Mouse (Mus musculus) frontal cortex, postnatal 14 days (tissue): ENCODE results near the gene Tfap2c.
A peak's percentile ranks its signal among the peaks of the same experiment; 100 is the strongest.

ENCODE experiments used
- DNase-seq, 2 experiments: peaks; one replicate each; pipeline ENCODE4 v3.0.0; 2022; ENCODE audit warnings: low spot score in 2 of 2

The Tfap2c gene

GRCm38 (mm10) chr2:172549371-172550155, at the start of gene Tfap2c:
TSS of gene Tfap2c (plus strand) at chr2:172549593.
- no peak for DNase-seq

- DNase-seq: no peak
These were observed 48.6 kb upstream of the Tfap2c start for GRCm38 (mm10) chr2:172500752-172501316.

GRCm38 (mm10) chr2:172501341-172501740, 48.1 kb upstream of the Tfap2c start:
- DNase-seq: no peak

GRCm38 (mm10) chr2:172502168-172502567, 47.2 kb upstream of the Tfap2c start:
- no peak for DNase-seq

- DNase-seq: no peak
These were observed 43.3 kb upstream of the Tfap2c start for GRCm38 (mm10) chr2:172506121-172506520.

GRCm38 (mm10) chr2:172510056-172510712, 39.2 kb upstream of the Tfap2c start:
- DNase-seq: no peak

- DNase-seq: no peak
These were observed 38.5 kb upstream of the Tfap2c start for GRCm38 (mm10) chr2:172510899-172511298.

- DNase-seq: no peak
These were observed 32.9 kb upstream of the Tfap2c start for GRCm38 (mm10) chr2:172516407-172516992.

GRCm38 (mm10) chr2:172520616-172521371, 28.6 kb upstream of the Tfap2c start:
- DNase-seq: no peak

- DNase-seq: no peak
These were observed 26.9 kb upstream of the Tfap2c start for GRCm38 (mm10) chr2:172522528-172522927.

- DNase-seq: no peak
These were observed 22.2 kb upstream of the Tfap2c start for GRCm38 (mm10) chr2:172527175-172527574.

- no peak for DNase-seq
These were observed 5.4 kb upstream of the Tfap2c start for GRCm38 (mm10) chr2:172543987-172544386.

GRCm38 (mm10) chr2:172544601-172545127, 4.7 kb upstream of the Tfap2c start:
- no peak for DNase-seq

- no peak for DNase-seq
These were observed 3.7 kb upstream of the Tfap2c start for GRCm38 (mm10) chr2:172545592-172546235.

- DNase-seq: no peak
These were observed 2.8 kb upstream of the Tfap2c start for GRCm38 (mm10) chr2:172546551-172546950.

GRCm38 (mm10) chr2:172547116-172547515, 2.3 kb upstream of the Tfap2c start:
- DNase-seq: no peak

GRCm38 (mm10) chr2:172547807-172548586, 1.4 kb upstream of the Tfap2c start:
- DNase-seq: no peak

GRCm38 (mm10) chr2:172548672-172549255, 629 bp upstream of the Tfap2c start:
- DNase-seq: no peak

- peak in 1 of 2 experiments; percentile 37 for DNase-seq
These were observed 1.1 kb downstream of the Tfap2c start for GRCm38 (mm10) chr2:172550364-172551080.
